Comparison of ENCODE assay signal across 17 mouse cellular contexts in genomic region chr1:150139730-150140129, GRCm38 (mm10). TPM values are rescaled to one million over a fixed set of nuclear protein-coding genes. Genes with fewer than 3 reads are reported as not detected.
A peak's percentile ranks its signal among the peaks of the same experiment; 100 is the strongest.
DNase-seq lines count a peak whose midpoint lies in the region.
"Had no signal": no experiment of that assay in that cellular context is flagged by ENCODE, and none has a peak within 500 bp of the region (broad histone marks: within the 10 kb centered on the region; RNA-seq: fewer than 3 reads in every experiment).

No protein-coding gene starts in this region.

- DNase-seq in kidney, postnatal 4 days: peak; percentile 1 to 3
- DNase-seq in kidney, adult 11 months: no peak
- DNase-seq in testis, postnatal 10 days (ENCODE audit: low spot score): peak; percentile 40
- DNase-seq in testis, postnatal 14 days (ENCODE audit: low spot score): no peak
- peak; percentile 26 for DNase-seq in gastrocnemius, postnatal 25 days
- no peak for DNase-seq in retina, postnatal 1 day
- DNase-seq: adrenal gland, postnatal 36 days; B cell, adult 2 months; cerebellum, adult 2 months; embryo, embryonic 11 days; heart, adult 2 months; kidney, adult 18-20 months; kidney, postnatal 25 days; left cerebral cortex, postnatal 4 days; liver, postnatal 0 days; thymus, adult 2 months; thymus, postnatal 36 days had no signal

RNA-seq across cellular contexts. Expression of gene Ptgs2, which starts 39.9 kb away (rescaled TPM):
- total RNA-seq in gastrocnemius, postnatal 25 days (2021): under 1 TPM; 0.29 to 0.36 TPM

Comparison
In these comparisons a context has a peak if more than half of its experiments do, and no peak if none do; other contexts are left out.
1. DNase-seq: peak in kidney, postnatal 4 days (2 of 2), testis, postnatal 10 days (single experiment) and gastrocnemius, postnatal 25 days (single experiment); none in kidney, adult 11 months (single experiment), testis, postnatal 14 days (single experiment) and retina, postnatal 1 day (single experiment).